Mouse (Mus musculus) neural tube, embryonic 11.5 days (tissue): ENCODE measurements around the gene Krt33a. TPM values are rescaled to one million over a fixed set of nuclear protein-coding genes. Genes with fewer than 3 reads are reported as not detected.

Experiments
- ATAC-seq: fragments of 200-750 bp; cut with Nextera tagmentation; 2 replicates; pipeline ENCODE4 v1.8.0; 2017; ENCODE audit warnings: moderate number of reproducible peaks, mild to moderate bottlenecking, moderate TSS enrichment, moderate library complexity; ENCODE audit not compliant: insufficient read depth, low FRiP score, low TSS enrichment
- DNase-seq: peaks from one replicate; pipeline ENCODE4 v3.0.0-alpha.2; 2015; ENCODE audit warnings: low spot score
- H3K27ac ChIP-seq: fragments of 300-500 bp; sonication (generic); 2 replicates; pipeline ENCODE4 v1.5.1; 2014; ENCODE audit warnings: low read depth, mild to moderate bottlenecking, low read length
- H3K27me3 ChIP-seq: fragments of 300-500 bp; sonication (generic); 2 replicates; pipeline ENCODE4 v1.6.1; 2014; ENCODE audit warnings: mild to moderate bottlenecking, low read length, mixed read lengths; ENCODE audit not compliant: control insufficient read depth, insufficient read depth
- H3K36me3 ChIP-seq: fragments of 300-500 bp; sonication (generic); 2 replicates; pipeline ENCODE4 v1.6.1; 2014; ENCODE audit warnings: mild to moderate bottlenecking, low read length, moderate library complexity, mixed read lengths; ENCODE audit not compliant: control insufficient read depth, insufficient read depth
- H3K4me1 ChIP-seq: fragments of 300-500 bp; sonication (generic); 2 replicates; pipeline ENCODE4 v1.6.1; 2014; ENCODE audit warnings: low read length, mixed read lengths; ENCODE audit not compliant: control insufficient read depth, insufficient read depth
- H3K4me2 ChIP-seq: fragments of 300-500 bp; sonication (generic); 2 replicates; pipeline ENCODE4 v1.6.1; 2014; ENCODE audit warnings: low read depth, mild to moderate bottlenecking, moderate library complexity
- H3K4me3 ChIP-seq: fragments of 300-500 bp; sonication (generic); 2 replicates; pipeline ENCODE4 v1.5.1; 2014; ENCODE audit warnings: low read depth, low read length
- H3K9ac ChIP-seq: fragments of 300-500 bp; sonication (generic); 2 replicates; pipeline ENCODE4 v1.6.1; 2014; ENCODE audit warnings: mild to moderate bottlenecking, low read length
- H3K9me3 ChIP-seq: fragments of 300-500 bp; sonication (generic); 2 replicates; pipeline ENCODE4 v1.6.1; 2016; ENCODE audit warnings: low read length; ENCODE audit not compliant: control insufficient read depth
- WGBS: fragments of 180-500 bp; shearing (Covaris S2); extraction: QIAGEN DNeasy Blood & Tissue Kit; methylation state at CpG from one replicate; pipeline ENCODE4 v1.1.7; 2014; 5-methylcytosine and 5-hydroxymethylcytosine counted together
- polyA plus RNA-seq: library from polyadenylated mRNA; unstranded; fragments of >200 nt; fragmentation: Nextera tagmentation; extraction: Ambion mirVana; gene quantifications from 2 replicates; pipeline ENCODE4 v1.2.1, GENCODE M21; 2014

Krt33a gene
- polyA plus RNA-seq, 1 experiment from 2014 or later, result not detected

GRCm38 (mm10) chr11:100021438-100021837 is 5.4 kb upstream of the Krt33a start:
- ATAC-seq (no peak), DNase-seq (no peak)
- Histone ChIP-seq H3K4me1 (no peaks in the 10 kb centered on the region), H3K36me3 (no peaks in the 10 kb centered on the region), H3K9me3 (no peaks in the 10 kb centered on the region), H3K4me3 (no peak overlapping the region), H3K4me2 (no peak overlapping the region), H3K27me3 (no peaks in the 10 kb centered on the region), H3K9ac (no peak overlapping the region), H3K27ac (no peak overlapping the region)
- WGBS, result 88% methylated on average over 5 of the region's 5 CpGs

GRCm38 (mm10) chr11:100019466-100019865 is 3.5 kb upstream of the Krt33a start:
- ATAC-seq, result no peak
- WGBS, result 93% methylated on average over 1 of the region's 1 CpGs

GRCm38 (mm10) chr11:100013691-100014171 is 2.3 kb downstream of the Krt33a start:
- no peaks in the 10 kb centered on the region for H3K4me1 ChIP-seq
- H3K27ac ChIP-seq, result no peak overlapping the region
- no peak overlapping the region for H3K4me3 ChIP-seq
- no peak overlapping the region for H3K4me2 ChIP-seq
- ATAC-seq (no peak), DNase-seq (no peak)
- no peaks in the 10 kb centered on the region for H3K27me3 ChIP-seq
- no peaks in the 10 kb centered on the region for H3K36me3 ChIP-seq
- no peaks in the 10 kb centered on the region for H3K9me3 ChIP-seq
- no peak overlapping the region for H3K9ac ChIP-seq
- WGBS, result 83% methylated on average over 4 of the region's 4 CpGs

More at GRCm38 (mm10) chr11:100019466-100019865, 3.5 kb upstream of the Krt33a start:
- DNase-seq, result no peak
- Histone ChIP-seq H3K27ac (no peak overlapping the region), H3K4me3 (no peak overlapping the region), H3K27me3 (no peaks in the 10 kb centered on the region), H3K36me3 (no peaks in the 10 kb centered on the region), H3K4me2 (no peak overlapping the region), H3K4me1 (no peaks in the 10 kb centered on the region), H3K9me3 (no peaks in the 10 kb centered on the region), H3K9ac (no peak overlapping the region)

- DNase-seq, result no peak
- H3K9ac ChIP-seq, result no peak overlapping the region
- no peaks in the 10 kb centered on the region for H3K36me3 ChIP-seq
- no peaks in the 10 kb centered on the region for H3K4me1 ChIP-seq
- no peaks in the 10 kb centered on the region for H3K9me3 ChIP-seq
- ATAC-seq, result no peak
- H3K4me3 ChIP-seq, result no peak overlapping the region
- H3K27me3 ChIP-seq, result no peaks in the 10 kb centered on the region
- no peak overlapping the region for H3K27ac ChIP-seq
- no peak overlapping the region for H3K4me2 ChIP-seq
- 87% methylated on average over 5 of the region's 5 CpGs for WGBS
Measured at GRCm38 (mm10) chr11:100010682-100011081, 5.3 kb downstream of the Krt33a start.

- 88% methylated on average over 5 of the region's 5 CpGs for WGBS
- Histone ChIP-seq H3K4me3 (no peak overlapping the region), H3K9ac (no peak overlapping the region), H3K27me3 (no peaks in the 10 kb centered on the region), H3K4me1 (no peaks in the 10 kb centered on the region), H3K4me2 (no peak overlapping the region), H3K36me3 (no peaks in the 10 kb centered on the region), H3K9me3 (no peaks in the 10 kb centered on the region), H3K27ac (no peak overlapping the region)
- DNase-seq (no peak), ATAC-seq (no peak)
Measured at GRCm38 (mm10) chr11:100008336-100008735, 7.7 kb downstream of the Krt33a start.

GRCm38 (mm10) chr11:100006624-100007023 is 9.4 kb downstream of the Krt33a start:
- Histone ChIP-seq H3K9me3 (no peaks in the 10 kb centered on the region), H3K4me3 (no peak overlapping the region), H3K4me2 (no peak overlapping the region), H3K4me1 (no peaks in the 10 kb centered on the region), H3K27me3 (no peaks in the 10 kb centered on the region), H3K9ac (no peak overlapping the region), H3K27ac (no peak overlapping the region), H3K36me3 (no peaks in the 10 kb centered on the region)
- 56% methylated on average over 3 of the region's 3 CpGs for WGBS
- ATAC-seq, result no peak
- no peak for DNase-seq

- H3K4me2 ChIP-seq, result no peak overlapping the region
- no peaks in the 10 kb centered on the region for H3K4me1 ChIP-seq
- no peak overlapping the region for H3K9ac ChIP-seq
- ATAC-seq, result no peak
- H3K27ac ChIP-seq, result no peak overlapping the region
- 89% methylated on average over 8 of the region's 8 CpGs for WGBS
- no peak for DNase-seq
- no peak overlapping the region for H3K4me3 ChIP-seq
- no peaks in the 10 kb centered on the region for H3K27me3 ChIP-seq
- H3K36me3 ChIP-seq, result no peaks in the 10 kb centered on the region
- no peaks in the 10 kb centered on the region for H3K9me3 ChIP-seq
Measured at GRCm38 (mm10) chr11:100005905-100006304, 10.1 kb downstream of the Krt33a start.

GRCm38 (mm10) chr11:100004846-100005245 is 11.2 kb downstream of the Krt33a start:
- Histone ChIP-seq H3K4me3 (no peak overlapping the region), H3K4me2 (no peak overlapping the region), H3K27ac (no peak overlapping the region), H3K9ac (no peak overlapping the region), H3K36me3 (no peaks in the 10 kb centered on the region), H3K4me1 (no peaks in the 10 kb centered on the region), H3K27me3 (no peaks in the 10 kb centered on the region), H3K9me3 (no peaks in the 10 kb centered on the region)
- DNase-seq (peak; percentile 44), ATAC-seq (no peak)
- WGBS, result 23% methylated on average over 6 of the region's 6 CpGs

- Histone ChIP-seq H3K27ac (no peak overlapping the region), H3K36me3 (no peaks in the 10 kb centered on the region), H3K4me3 (no peak overlapping the region), H3K4me2 (no peak overlapping the region), H3K9ac (no peak overlapping the region), H3K9me3 (no peaks in the 10 kb centered on the region), H3K4me1 (no peaks in the 10 kb centered on the region), H3K27me3 (no peaks in the 10 kb centered on the region)
- ATAC-seq, result no peak
- 89% methylated on average over 7 of the region's 7 CpGs for WGBS
- DNase-seq, result no peak
Measured at GRCm38 (mm10) chr11:99999091-99999490, 16.9 kb downstream of the Krt33a start.
